Mouse (Mus musculus): ENCODE results near the gene Med12l. TPM values are rescaled to one million over a fixed set of nuclear protein-coding genes. Genes with fewer than 3 reads are reported as not detected.
A peak's percentile ranks its signal among the peaks of the same experiment; 100 is the strongest.
"Not testable (repeated sequence)": the region's sequence is repeated elsewhere in the genome, so short reads cannot be mapped to it uniquely, and the experiment has no call there.

The Med12l gene
- polyA plus RNA-seq, 1 experiment from 2014 or later: 6.2 TPM

GRCm38 (mm10) chr3:59069071-59069470, 63.4 kb downstream of the Med12l start:
- not testable (repeated sequence) for H3K27me3 ChIP-seq (ENCODE audit: control insufficient read depth, insufficient read depth, low read length); H3K9ac ChIP-seq (ENCODE audit: low read depth, low read length); H3K4me2 ChIP-seq; H3K4me1 ChIP-seq (ENCODE audit: control insufficient read depth, insufficient read depth, low read length); H3K27ac ChIP-seq (ENCODE audit: low read depth, low read length); ATAC-seq (replicated peaks; ENCODE audit: insufficient number of reproducible peaks, low FRiP score, low TSS enrichment); H3K9me3 ChIP-seq (replicated peaks; ENCODE audit: control insufficient read depth, low read length); H3K36me3 ChIP-seq (ENCODE audit: control insufficient read depth, insufficient read depth, low read length); H3K4me3 ChIP-seq (ENCODE audit: low read depth, low read length)
- 65% methylated on average over 1 of the region's 1 CpGs for WGBS (ENCODE audit: insufficient replicate concordance)

GRCm38 (mm10) chr3:59077278-59077677, 71.7 kb downstream of the Med12l start:
- no peak for ATAC-seq (replicated peaks; ENCODE audit: insufficient number of reproducible peaks, low FRiP score, low TSS enrichment)
- Histone ChIP-seq H3K27ac (ENCODE audit: low read depth, low read length) (no peak overlapping the region), H3K4me1 (ENCODE audit: control insufficient read depth, insufficient read depth, low read length) (peaks cover 11% of the 10 kb centered on the region), H3K9me3 (replicated peaks; ENCODE audit: control insufficient read depth, low read length) (no peaks in the 10 kb centered on the region), H3K4me2 (no peak overlapping the region), H3K9ac (ENCODE audit: low read depth, low read length) (no peak overlapping the region), H3K4me3 (ENCODE audit: low read depth, low read length) (no peak overlapping the region), H3K36me3 (ENCODE audit: control insufficient read depth, insufficient read depth, low read length) (no peaks in the 10 kb centered on the region), H3K27me3 (ENCODE audit: control insufficient read depth, insufficient read depth, low read length) (no peaks in the 10 kb centered on the region)
- WGBS (ENCODE audit: insufficient replicate concordance): 59% methylated on average over 4 of the region's 4 CpGs

DNA sequence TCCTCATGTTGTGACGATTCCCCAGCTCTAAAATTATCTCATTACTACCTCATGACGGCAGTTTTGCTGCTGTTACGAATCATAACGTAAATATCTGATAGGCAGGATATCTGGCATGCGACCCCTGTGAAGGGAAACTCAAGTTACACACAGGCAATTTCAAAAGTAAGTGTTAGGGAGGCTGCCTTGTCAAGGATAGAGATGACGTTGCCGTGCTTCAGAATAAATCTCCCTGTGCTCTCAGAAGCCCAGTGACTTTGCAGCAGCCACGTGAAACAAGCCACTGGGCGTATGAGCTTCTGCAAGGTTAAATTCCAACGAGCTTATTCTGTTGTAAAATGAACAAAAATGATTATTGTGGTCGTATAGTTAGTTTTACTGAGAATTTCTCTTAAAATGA, 73.0 kb downstream of the Med12l start:
- H3K36me3 ChIP-seq (ENCODE audit: control insufficient read depth, insufficient read depth, low read length): no peaks in the 10 kb centered on the region
- H3K9ac ChIP-seq (ENCODE audit: low read depth, low read length): no peak overlapping the region
- H3K27me3 ChIP-seq (ENCODE audit: control insufficient read depth, insufficient read depth, low read length): no peaks in the 10 kb centered on the region
- WGBS (ENCODE audit: insufficient replicate concordance): 68% methylated on average over 11 of the region's 11 CpGs
- no peak overlapping the region for H3K27ac ChIP-seq (ENCODE audit: low read depth, low read length)
- no peak for ATAC-seq (replicated peaks; ENCODE audit: insufficient number of reproducible peaks, low FRiP score, low TSS enrichment)
- H3K4me1 ChIP-seq (ENCODE audit: control insufficient read depth, insufficient read depth, low read length): peaks cover 11% of the 10 kb centered on the region
- H3K4me3 ChIP-seq (ENCODE audit: low read depth, low read length): no peak overlapping the region
- no peak overlapping the region for H3K4me2 ChIP-seq
- H3K9me3 ChIP-seq (replicated peaks; ENCODE audit: control insufficient read depth, low read length): no peaks in the 10 kb centered on the region

DNA sequence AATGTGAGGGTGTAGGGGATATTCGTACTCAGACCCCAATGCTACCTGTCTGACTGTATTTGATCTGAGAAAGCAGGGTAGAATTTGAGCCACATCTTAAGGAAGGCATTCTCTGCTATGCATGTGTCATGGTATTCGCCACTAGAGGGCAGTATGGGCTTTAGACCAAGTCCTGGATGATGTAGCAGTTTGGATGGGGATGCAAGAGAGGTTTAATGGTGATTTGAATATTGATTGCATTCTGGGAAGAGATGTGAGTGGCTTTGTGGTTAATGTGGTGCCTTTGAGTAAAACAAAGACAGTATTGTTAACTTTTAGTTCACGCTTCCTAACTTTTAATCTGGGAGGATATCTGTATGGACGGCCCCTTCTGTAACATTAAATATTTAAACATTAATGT, 73.7 kb downstream of the Med12l start:
- Histone ChIP-seq H3K27ac (ENCODE audit: low read depth, low read length) (no peak overlapping the region), H3K4me1 (ENCODE audit: control insufficient read depth, insufficient read depth, low read length) (peaks cover 11% of the 10 kb centered on the region), H3K9me3 (replicated peaks; ENCODE audit: control insufficient read depth, low read length) (no peaks in the 10 kb centered on the region), H3K4me2 (no peak overlapping the region), H3K9ac (ENCODE audit: low read depth, low read length) (no peak overlapping the region), H3K36me3 (ENCODE audit: control insufficient read depth, insufficient read depth, low read length) (no peaks in the 10 kb centered on the region), H3K27me3 (ENCODE audit: control insufficient read depth, insufficient read depth, low read length) (no peaks in the 10 kb centered on the region), H3K4me3 (ENCODE audit: low read depth, low read length) (no peak overlapping the region)
- 47% methylated on average over 4 of the region's 4 CpGs for WGBS (ENCODE audit: insufficient replicate concordance)
- ATAC-seq (replicated peaks; ENCODE audit: insufficient number of reproducible peaks, low FRiP score, low TSS enrichment): no peak

DNA sequence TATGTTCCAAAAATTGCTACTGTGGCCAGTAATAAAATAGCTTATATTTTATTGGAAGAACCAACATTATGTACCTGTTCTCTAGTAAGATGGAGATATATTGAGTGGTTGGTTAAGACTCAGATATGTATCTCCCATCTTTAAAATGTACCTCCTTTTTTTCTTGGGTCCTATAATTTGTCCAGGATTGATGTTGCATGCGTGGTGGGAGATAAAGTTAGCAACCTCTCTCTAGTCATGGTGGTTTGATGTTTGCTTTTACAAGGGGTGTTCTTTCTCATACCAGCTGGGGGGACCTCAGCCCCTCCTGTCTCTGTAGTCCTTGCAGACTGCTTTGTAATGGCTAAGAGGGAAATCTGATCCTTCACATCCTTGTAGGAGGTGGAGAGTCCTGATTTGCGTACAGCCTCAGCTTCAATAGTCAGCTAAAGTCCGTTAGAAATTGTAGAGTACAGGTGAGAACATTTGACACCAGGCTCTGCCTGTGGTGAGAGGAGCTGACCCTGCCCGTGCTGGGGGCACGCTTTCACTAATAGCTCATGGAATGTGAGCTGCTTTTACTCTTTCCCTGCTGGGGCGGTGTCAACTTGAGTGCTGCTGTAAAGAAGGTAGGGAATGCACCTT, 74.8 kb downstream of the Med12l start:
- no peaks in the 10 kb centered on the region for H3K36me3 ChIP-seq (ENCODE audit: control insufficient read depth, insufficient read depth, low read length)
- no peak overlapping the region for H3K9ac ChIP-seq (ENCODE audit: low read depth, low read length)
- no peak overlapping the region for H3K4me3 ChIP-seq (ENCODE audit: low read depth, low read length)
- H3K27ac ChIP-seq (ENCODE audit: low read depth, low read length): no peak overlapping the region
- H3K4me2 ChIP-seq: no peak overlapping the region
- H3K4me1 ChIP-seq (ENCODE audit: control insufficient read depth, insufficient read depth, low read length): peaks cover 11% of the 10 kb centered on the region
- no peak for ATAC-seq (replicated peaks; ENCODE audit: insufficient number of reproducible peaks, low FRiP score, low TSS enrichment)
- H3K27me3 ChIP-seq (ENCODE audit: control insufficient read depth, insufficient read depth, low read length): no peaks in the 10 kb centered on the region
- no peaks in the 10 kb centered on the region for H3K9me3 ChIP-seq (replicated peaks; ENCODE audit: control insufficient read depth, low read length)
- WGBS (ENCODE audit: insufficient replicate concordance): 19% methylated on average over 6 of the region's 6 CpGs

GRCm38 (mm10) chr3:59080919-59081318, 75.3 kb downstream of the Med12l start:
- WGBS (ENCODE audit: insufficient replicate concordance): 6% methylated on average over 7 of the region's 7 CpGs
- Histone ChIP-seq H3K27me3 (ENCODE audit: control insufficient read depth, insufficient read depth, low read length) (no peaks in the 10 kb centered on the region), H3K27ac (ENCODE audit: low read depth, low read length) (no peak overlapping the region), H3K4me1 (ENCODE audit: control insufficient read depth, insufficient read depth, low read length) (peaks cover 11% of the 10 kb centered on the region), H3K4me2 (0 out of 2 replicates have a peak overlapping the region, but pooled peaks have one; percentile 4), H3K9ac (ENCODE audit: low read depth, low read length) (no peak overlapping the region), H3K36me3 (ENCODE audit: control insufficient read depth, insufficient read depth, low read length) (no peaks in the 10 kb centered on the region), H3K9me3 (replicated peaks; ENCODE audit: control insufficient read depth, low read length) (no peaks in the 10 kb centered on the region), H3K4me3 (ENCODE audit: low read depth, low read length) (no peak overlapping the region)
- ATAC-seq (replicated peaks; ENCODE audit: insufficient number of reproducible peaks, low FRiP score, low TSS enrichment): no peak

DNA sequence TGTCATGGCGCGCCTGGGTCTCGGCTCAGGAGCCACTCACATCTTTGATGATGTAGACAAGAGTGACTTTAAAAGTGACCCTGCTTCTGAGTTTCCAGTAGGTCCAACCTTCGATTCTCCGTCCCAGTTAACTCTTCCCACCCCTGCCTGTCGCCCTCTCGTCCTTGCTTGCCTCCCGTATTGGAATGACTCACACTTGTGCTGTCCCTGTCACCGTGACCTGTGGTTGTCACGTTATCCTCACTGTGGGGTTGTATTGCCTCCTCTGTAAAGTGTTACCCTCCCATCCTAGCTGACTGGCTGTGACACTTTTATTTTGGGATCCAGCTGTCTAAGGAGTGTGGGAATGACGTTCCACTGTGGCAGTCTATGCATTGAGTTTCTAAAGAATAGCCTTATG, 87.1 kb downstream of the Med12l start:
- 57% methylated on average over 11 of the region's 11 CpGs for WGBS (ENCODE audit: insufficient replicate concordance)
- no peak overlapping the region for H3K4me2 ChIP-seq

DNA sequence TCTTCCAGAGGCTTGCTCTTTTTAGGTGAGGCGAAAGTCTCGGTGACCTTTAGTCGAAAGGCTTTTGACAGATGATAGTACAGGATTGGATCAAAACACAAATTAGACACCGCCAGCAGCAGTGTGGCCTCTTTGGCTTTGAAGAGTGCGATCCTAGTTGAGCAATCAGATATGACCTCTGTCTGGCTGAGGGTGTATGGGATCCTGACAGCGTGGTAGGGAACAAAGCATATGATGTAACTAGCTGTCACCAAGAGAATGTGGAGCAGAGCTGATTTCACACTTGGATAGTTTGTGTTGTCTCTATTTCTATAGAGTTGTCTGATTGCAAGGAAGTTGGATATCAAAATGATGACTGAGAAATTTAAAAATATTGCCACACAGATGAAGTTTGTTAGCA, 91.8 kb downstream of the Med12l start:
- Histone ChIP-seq H3K27me3 (ENCODE audit: control insufficient read depth, insufficient read depth, low read length) (no peaks in the 10 kb centered on the region), H3K4me1 (ENCODE audit: control insufficient read depth, insufficient read depth, low read length) (no peaks in the 10 kb centered on the region; the same call in 1 of the 2 replicates), H3K4me2 (no peak overlapping the region), H3K9me3 (replicated peaks; ENCODE audit: control insufficient read depth, low read length) (no peaks in the 10 kb centered on the region), H3K9ac (ENCODE audit: low read depth, low read length) (no peak overlapping the region), H3K36me3 (ENCODE audit: control insufficient read depth, insufficient read depth, low read length) (no peaks in the 10 kb centered on the region), H3K27ac (ENCODE audit: low read depth, low read length) (no peak overlapping the region), H3K4me3 (ENCODE audit: low read depth, low read length) (no peak overlapping the region)
- ATAC-seq (replicated peaks; ENCODE audit: insufficient number of reproducible peaks, low FRiP score, low TSS enrichment): no peak
- WGBS (ENCODE audit: insufficient replicate concordance): 56% methylated on average over 6 of the region's 6 CpGs

More for the DNA sequence above, 87.1 kb downstream of the Med12l start:
- H3K9me3 ChIP-seq (replicated peaks; ENCODE audit: control insufficient read depth, low read length): no peaks in the 10 kb centered on the region
- H3K36me3 ChIP-seq (ENCODE audit: control insufficient read depth, insufficient read depth, low read length): no peaks in the 10 kb centered on the region
- H3K4me1 ChIP-seq (ENCODE audit: control insufficient read depth, insufficient read depth, low read length): no peaks in the 10 kb centered on the region; the same call in 1 of the 2 replicates
- no peak overlapping the region for H3K27ac ChIP-seq (ENCODE audit: low read depth, low read length)
- no peak; the same call in 1 of the 2 replicates for ATAC-seq (replicated peaks; ENCODE audit: insufficient number of reproducible peaks, low FRiP score, low TSS enrichment)
- no peak overlapping the region for H3K9ac ChIP-seq (ENCODE audit: low read depth, low read length)
- no peaks in the 10 kb centered on the region for H3K27me3 ChIP-seq (ENCODE audit: control insufficient read depth, insufficient read depth, low read length)
- no peak overlapping the region for H3K4me3 ChIP-seq (ENCODE audit: low read depth, low read length)

GRCm38 (mm10) chr3:59098540-59098939, 92.9 kb downstream of the Med12l start:
- peaks cover 2% of the 10 kb centered on the region for H3K4me1 ChIP-seq (ENCODE audit: control insufficient read depth, insufficient read depth, low read length)
- H3K9me3 ChIP-seq (replicated peaks; ENCODE audit: control insufficient read depth, low read length): no peaks in the 10 kb centered on the region
- 78% methylated on average over 10 of the region's 10 CpGs for WGBS (ENCODE audit: insufficient replicate concordance)
- no peak overlapping the region for H3K9ac ChIP-seq (ENCODE audit: low read depth, low read length)
- H3K4me2 ChIP-seq: no peak overlapping the region
- no peaks in the 10 kb centered on the region for H3K36me3 ChIP-seq (ENCODE audit: control insufficient read depth, insufficient read depth, low read length)
- no peak for ATAC-seq (replicated peaks; ENCODE audit: insufficient number of reproducible peaks, low FRiP score, low TSS enrichment)
- H3K27me3 ChIP-seq (ENCODE audit: control insufficient read depth, insufficient read depth, low read length): no peaks in the 10 kb centered on the region
- H3K27ac ChIP-seq (ENCODE audit: low read depth, low read length): no peak overlapping the region
- H3K4me3 ChIP-seq (ENCODE audit: low read depth, low read length): no peak overlapping the region

Data from heart, embryonic 11.5 days (tissue).